Mouse (Mus musculus) gastrocnemius, postnatal 14 days (tissue): ENCODE results near the gene Cyb5r1. TPM values are rescaled to one million over a fixed set of nuclear protein-coding genes. Genes with fewer than 3 reads are reported as not detected.
"Not testable (repeated sequence)": the region's sequence is repeated elsewhere in the genome, so short reads cannot be mapped to it uniquely, and the experiment has no call there.

Experiments used
- DNase-seq: peaks from one replicate; pipeline ENCODE4 v3.0.0; 2021; ENCODE audit warnings: mixed read lengths
- intact Hi-C: fragments of 180-260 bp; cut with DNase I; formaldehyde crosslinking; loops from one replicate; pipeline ENCODE4 v1.15.1; 2025; ENCODE audit warnings: low total_unique reads
- total RNA-seq, 2 experiments: library from RNA; stranded (reverse); gene quantifications; 2 replicates each; pipeline ENCODE4 v1.2.3; 2021

Gene Cyb5r1
- total RNA-seq, 2 experiments from 2014 or later: 109 to 120 TPM

DNA sequence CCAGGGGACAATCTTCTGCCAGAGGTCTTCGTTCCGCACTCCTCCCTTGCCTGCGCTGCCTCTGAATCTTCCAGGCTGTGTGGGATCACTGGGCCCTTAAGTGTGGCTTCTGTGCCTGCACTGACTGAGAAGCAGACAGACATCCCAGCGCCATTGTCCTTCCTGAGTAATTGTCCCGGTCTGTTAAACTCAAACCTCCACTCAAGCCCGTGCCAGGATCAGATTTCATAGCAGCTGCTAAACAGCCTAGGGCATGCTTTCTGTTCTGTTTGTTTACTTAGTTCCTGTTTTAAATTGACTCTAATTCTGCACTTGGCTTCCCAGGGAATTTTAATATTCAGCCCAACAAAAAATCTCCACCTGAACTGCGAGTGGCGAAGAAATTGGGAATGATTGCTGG lies 2.7 kb downstream of the Cyb5r1 start:
- intact Hi-C loops: no loop called here
- no peak for DNase-seq

DNA sequence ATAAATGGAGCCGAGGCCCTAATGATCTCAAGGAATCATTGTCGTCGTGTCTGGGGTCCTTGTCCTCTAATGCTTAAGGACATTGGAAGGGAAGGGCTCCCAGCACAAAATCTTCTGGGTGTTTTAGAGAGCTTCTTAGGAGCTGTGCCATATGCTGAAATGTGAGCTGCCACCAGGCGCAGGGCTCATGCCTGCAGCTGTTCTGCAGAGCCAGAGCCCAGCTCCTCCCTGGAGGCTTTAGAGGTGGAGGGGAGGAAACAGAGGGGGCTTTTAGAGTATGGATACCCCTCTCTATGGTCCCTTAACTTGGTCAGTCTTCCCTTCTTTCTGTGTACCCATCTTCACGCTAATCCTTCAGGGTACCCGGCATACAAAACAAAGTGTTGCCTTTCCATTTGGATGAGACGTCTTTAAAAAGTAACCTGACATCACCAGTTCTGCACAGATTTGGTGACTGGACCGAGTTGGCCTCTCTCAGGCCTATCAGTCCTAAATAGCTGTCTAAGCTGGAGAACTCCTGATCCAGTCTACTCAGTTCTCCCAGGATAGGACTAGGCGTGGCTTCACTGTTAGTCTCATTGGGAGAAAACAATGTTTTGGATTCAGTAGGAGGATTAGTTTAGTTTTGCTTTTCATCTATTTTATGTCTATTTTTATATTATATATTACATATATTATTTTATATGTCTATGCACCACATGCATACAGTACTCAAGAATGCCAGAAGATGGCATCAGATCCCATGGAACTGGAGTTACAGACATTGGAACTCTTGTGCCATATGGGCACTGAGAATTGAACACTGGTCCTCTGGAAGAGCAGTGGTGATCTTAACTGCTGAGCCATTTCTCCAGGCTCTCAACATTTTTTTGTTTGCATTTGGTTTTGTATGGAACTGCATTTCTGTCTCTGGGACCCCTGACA lies 6.6 kb downstream of the Cyb5r1 start:
- intact Hi-C loops: no loop called here
- DNase-seq: peak; percentile 49

- DNase-seq: no peak
- intact Hi-C loops: no loop called here
These were observed 8.7 kb downstream of the Cyb5r1 start for GRCm38 (mm10) chr1:134414038-134414437.

GRCm38 (mm10) chr1:134414501-134415167 lies 9.3 kb downstream of the Cyb5r1 start:
- intact Hi-C loops: no loop called here
- no peak for DNase-seq

- peak; percentile 98 for DNase-seq
- intact Hi-C loops: no loop called here
These were observed 9.9 kb downstream of the Cyb5r1 start, which contains the start of gene Adipor1 for GRCm38 (mm10) chr1:134415168-134415831. TSS of gene Adipor1 (plus strand) at chr1:134415378.

- intact Hi-C loops: no loop called here
These were observed 13.1 kb downstream of the Cyb5r1 start for GRCm38 (mm10) chr1:134418414-134418975.

DNA sequence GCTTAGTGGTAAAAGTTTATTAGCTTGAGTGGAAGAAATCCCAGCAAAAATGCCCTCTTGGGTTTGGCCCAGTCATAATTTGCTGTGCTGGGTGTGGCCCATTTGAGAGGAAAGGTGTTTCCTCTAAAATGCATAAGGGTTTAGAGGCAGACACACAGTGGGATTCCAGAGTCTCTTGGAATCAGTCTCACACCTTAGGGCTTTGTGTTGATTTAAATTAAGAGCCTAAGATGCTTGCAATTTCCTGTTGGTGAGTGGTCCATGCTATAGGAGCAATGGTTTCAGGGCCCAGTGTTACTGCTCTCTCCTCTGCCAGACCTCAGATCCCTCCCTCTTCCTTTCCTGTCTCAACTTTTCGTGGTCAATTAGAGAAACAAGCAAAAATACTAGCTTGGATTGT lies 13.8 kb downstream of the Cyb5r1 start:
- DNase-seq: no peak
- intact Hi-C loops: no loop called here

More at GRCm38 (mm10) chr1:134418414-134418975, 13.1 kb downstream of the Cyb5r1 start:
- no peak for DNase-seq

GRCm38 (mm10) chr1:134419751-134420458 lies 14.5 kb downstream of the Cyb5r1 start:
- DNase-seq: no peak
- intact Hi-C loops: no loop called here

- intact Hi-C loops: no loop called here
- no peak for DNase-seq
These were observed 18.6 kb downstream of the Cyb5r1 start for GRCm38 (mm10) chr1:134423911-134424310.

DNA sequence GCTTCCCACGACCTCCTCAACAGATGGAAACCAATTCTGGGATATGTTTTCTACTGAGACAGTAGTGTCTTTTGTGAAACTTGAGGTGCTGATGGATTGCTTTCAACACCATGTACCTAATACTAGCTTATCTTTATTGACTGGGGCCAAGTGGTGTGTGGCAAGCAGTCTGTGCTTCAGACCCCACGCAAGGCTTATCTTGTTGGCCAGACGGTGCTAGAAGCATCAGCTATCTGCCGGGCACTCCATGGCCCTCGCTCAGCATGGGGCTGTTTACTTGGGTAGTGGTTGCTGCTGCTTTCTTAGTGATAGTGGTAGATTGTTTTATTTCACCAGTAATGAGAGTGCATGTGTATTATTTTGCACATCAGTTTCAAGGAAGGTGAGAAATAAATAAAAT lies 20.9 kb downstream of the Cyb5r1 start:
- DNase-seq: no peak
- intact Hi-C loops: no loop called here

GRCm38 (mm10) chr1:134433002-134433401 lies 27.6 kb downstream of the Cyb5r1 start:
- intact Hi-C loops: no loop called here
- no peak for DNase-seq

DNA sequence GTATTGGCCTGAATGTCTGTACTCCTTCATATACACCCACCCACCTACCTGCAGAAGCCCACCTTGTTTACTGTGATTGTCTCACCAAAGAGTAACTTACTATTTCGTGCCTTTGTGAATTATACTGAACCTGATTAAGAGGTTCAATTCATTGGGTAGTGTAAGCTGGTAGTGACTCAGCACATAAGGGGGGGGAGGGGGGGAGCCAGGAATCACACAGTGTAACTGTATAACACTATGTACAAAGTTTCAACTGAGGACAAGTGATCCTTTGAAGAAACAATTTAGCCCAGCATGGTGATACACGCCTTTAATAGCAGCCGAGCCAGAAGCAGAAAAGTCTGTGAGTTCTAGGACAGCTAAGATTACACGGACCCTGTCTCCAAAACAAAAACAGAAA lies 28.1 kb downstream of the Cyb5r1 start:
- no peak for DNase-seq
- intact Hi-C loops: no loop called here

- intact Hi-C loops: no loop called here
- peak; percentile 33 for DNase-seq
These were observed 30.1 kb downstream of the Cyb5r1 start for GRCm38 (mm10) chr1:134435414-134435813.

DNA sequence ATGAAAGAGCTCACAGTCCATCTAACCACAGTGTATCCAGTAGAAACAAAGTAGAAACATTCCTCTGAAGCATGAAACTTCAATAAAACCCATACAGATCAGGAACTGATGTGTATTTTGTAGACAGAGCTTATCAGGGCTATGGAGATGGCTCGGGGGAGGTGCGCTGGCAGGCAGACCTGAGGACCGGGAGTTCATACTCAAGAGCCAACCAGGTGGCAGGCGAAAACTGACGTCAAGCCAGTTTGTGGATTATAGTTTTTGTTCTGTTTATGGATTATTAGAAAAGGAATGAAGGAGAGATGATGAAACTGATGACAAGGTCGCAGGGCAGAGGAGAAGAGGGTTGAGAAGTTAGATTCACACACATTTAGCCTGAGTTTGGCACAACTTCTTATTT lies 35.1 kb downstream of the Cyb5r1 start:
- intact Hi-C loops: no loop called here
- DNase-seq: no peak

DNA sequence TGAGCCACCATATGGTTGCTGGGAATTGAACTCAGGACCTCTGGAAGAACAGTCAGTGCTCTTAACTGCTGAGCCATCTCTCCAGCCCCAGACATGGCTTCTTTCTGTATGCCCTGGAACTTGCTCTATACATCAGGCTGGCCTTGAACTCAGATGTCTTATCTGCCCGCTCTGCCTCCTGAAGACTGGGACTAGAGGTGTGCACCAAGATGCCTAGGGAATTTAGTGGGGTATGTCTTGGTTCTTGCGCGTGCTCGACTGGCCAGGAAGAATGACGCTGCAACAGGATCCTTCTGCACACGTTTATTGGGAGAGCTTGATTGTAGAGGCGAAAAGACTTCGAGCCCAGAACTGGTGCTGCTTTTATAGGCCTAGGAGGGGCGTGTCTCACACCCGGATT lies 36.4 kb downstream of the Cyb5r1 start:
- DNase-seq, intact Hi-C loops: not testable (repeated sequence)

DNA sequence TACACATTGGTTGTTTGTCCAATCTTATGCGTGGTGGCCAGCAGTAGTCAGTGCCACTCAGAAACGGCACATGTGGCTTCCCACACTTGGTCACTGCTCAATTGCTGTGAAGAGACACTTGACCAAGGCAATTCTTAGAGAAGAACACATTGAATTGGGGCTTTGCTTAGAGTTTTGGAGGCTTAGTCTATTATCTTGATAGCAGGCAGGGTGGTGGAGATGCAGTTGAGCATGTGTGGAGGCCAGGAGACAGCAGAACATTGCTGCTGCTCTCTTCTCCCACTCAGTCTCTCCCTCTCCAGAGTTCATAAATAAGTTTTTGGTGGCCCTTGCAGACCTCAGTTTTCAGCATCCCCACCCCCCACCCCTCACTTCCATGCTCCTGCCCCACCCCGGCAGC lies 37.0 kb downstream of the Cyb5r1 start:
- intact Hi-C loops: no loop called here
- DNase-seq: no peak

- DNase-seq, intact Hi-C loops: not testable (repeated sequence)
These were observed 37.9 kb downstream of the Cyb5r1 start for GRCm38 (mm10) chr1:134443288-134443687.

DNA sequence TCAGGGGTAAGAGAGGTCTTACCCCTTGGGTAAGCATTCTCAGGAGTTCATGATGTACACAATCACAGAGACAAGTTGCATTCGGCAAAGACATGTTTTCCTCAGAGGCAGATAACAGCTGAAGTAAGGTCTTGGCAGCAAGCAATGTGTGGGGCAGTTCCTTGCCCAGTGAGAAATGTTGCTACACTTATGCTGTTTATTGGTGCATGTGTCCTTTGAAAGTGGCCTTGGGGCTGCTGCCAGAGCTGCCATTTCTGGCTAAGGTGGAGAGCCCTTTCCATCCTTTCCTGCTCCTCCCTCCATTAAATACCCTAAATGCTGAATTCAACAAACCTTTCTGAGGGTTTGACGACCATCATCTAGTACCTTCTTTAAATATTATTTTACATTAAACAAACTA lies 40.1 kb downstream of the Cyb5r1 start:
- DNase-seq: no peak
- intact Hi-C loops: no loop called here

DNA sequence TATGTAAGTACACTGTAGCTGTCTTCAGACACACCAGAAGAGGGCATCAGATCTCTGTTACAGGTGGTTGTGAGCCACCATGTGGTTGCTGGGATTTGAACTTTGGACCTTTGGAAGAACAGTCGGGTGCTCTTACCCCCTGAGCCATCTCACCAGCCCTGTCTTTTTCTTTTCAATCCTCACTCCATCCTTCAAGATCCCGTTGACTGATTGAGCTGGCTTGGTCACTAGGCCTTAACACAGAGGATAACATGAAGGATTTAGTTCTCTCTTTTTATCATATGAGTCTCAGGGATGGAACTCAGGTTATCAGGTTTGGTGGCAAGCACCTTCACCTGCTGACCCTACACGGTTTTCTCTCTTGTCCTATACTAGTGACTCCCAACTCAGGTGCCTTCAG lies 43.2 kb downstream of the Cyb5r1 start:
- intact Hi-C loops, DNase-seq: not testable (repeated sequence)
